Mouse (Mus musculus) brain, embryonic 14.5 days (tissue): ENCODE measurements around the gene Foxj3. TPM values are rescaled to one million over a fixed set of nuclear protein-coding genes. Genes with fewer than 3 reads are reported as not detected.
"Not testable (repeated sequence)": the region's sequence is repeated elsewhere in the genome, so short reads cannot be mapped to it uniquely, and the experiment has no call there.

Source experiments
- DNase-seq: peaks from one replicate; pipeline ENCODE4 v3.0.0-alpha.2; 2011; ENCODE audit warnings: low read depth
- CTCF ChIP-seq: fragments of 200-500 bp; IDR thresholded peaks from 2 replicates; pipeline ENCODE4 v1.5.1; 2012; ENCODE audit warnings: inconsistent platforms, mild to moderate bottlenecking, moderate library complexity, borderline replicate concordance; ENCODE audit not compliant: insufficient read depth, insufficient read length; ENCODE audit errors: extremely low read depth
- POLR2A ChIP-seq: fragments of 200-500 bp; IDR thresholded peaks from 2 replicates; pipeline ENCODE4 v1.6.1; 2012; ENCODE audit warnings: mild to moderate bottlenecking, inconsistent platforms, borderline replicate concordance; ENCODE audit not compliant: poor library complexity, insufficient read depth, insufficient read length, severe bottlenecking; ENCODE audit errors: extremely low read depth
- polyA plus RNA-seq: library from polyadenylated mRNA; depleted of rRNA; stranded (reverse); fragments of >200 nt; gene quantifications from 2 replicates; pipeline ENCODE4 v1.2.3, GENCODE M21; 2012

The Foxj3 gene
- polyA plus RNA-seq, 1 experiment: 43.3 TPM

DNA sequence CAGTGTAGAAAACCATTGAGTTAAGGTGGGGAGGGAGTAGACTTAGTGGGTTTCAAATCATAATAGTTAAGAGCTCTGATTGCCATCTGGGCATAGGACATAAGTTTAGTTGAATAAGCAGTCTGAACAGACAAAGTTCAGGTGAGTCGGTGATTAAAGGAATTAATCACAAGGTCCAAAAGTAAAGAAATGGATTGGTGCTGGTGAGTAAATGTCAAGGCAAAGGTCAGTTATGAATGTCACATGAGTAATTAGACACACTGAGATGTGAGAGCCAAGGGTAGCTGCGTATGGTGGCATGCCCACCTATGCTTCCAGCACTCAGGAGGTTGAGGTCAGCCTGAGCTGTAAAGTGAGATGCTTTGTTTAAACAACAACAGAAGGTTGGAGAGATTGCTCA is 52.6 kb downstream of the Foxj3 start:
- no peak for DNase-seq
- no peak for TF ChIP-seq POLR2A
- TF ChIP-seq CTCF: no peak

- TF ChIP-seq POLR2A: no peak
- DNase-seq: no peak
Measured at GRCm38 (mm10) chr4:119590027-119590426, 53.2 kb downstream of the Foxj3 start.

GRCm38 (mm10) chr4:119592479-119592878 is 55.7 kb downstream of the Foxj3 start:
- TF ChIP-seq POLR2A (no peak), CTCF (no peak)
- no peak for DNase-seq

GRCm38 (mm10) chr4:119594331-119594730 is 57.5 kb downstream of the Foxj3 start:
- TF ChIP-seq CTCF (no peak), POLR2A (no peak)
- no peak for DNase-seq

DNA sequence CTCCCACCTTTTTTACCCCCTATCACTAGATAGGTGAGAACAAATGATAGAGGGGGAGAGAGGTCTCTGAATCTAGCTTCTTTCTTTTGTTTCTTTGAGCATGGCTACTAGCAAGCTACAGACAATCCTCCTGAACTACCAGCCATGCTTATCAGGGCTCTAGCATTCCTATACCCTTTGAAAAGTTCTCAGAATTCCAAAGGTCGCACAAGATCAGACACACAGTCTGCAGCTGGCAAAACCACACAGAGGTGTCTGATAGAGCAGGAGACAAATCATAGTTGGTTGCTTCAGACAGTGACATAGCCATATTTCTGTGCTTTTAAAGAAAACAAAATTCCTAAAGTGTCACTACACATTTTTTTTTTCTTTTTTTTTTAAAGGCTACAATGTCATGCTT is 62.8 kb downstream of the Foxj3 start:
- DNase-seq: no peak
- no peak for TF ChIP-seq CTCF
- no peak for TF ChIP-seq POLR2A

- DNase-seq: no peak
- TF ChIP-seq POLR2A: no peak
- TF ChIP-seq CTCF: no peak
Measured at GRCm38 (mm10) chr4:119609488-119609887, 72.7 kb downstream of the Foxj3 start.

DNA sequence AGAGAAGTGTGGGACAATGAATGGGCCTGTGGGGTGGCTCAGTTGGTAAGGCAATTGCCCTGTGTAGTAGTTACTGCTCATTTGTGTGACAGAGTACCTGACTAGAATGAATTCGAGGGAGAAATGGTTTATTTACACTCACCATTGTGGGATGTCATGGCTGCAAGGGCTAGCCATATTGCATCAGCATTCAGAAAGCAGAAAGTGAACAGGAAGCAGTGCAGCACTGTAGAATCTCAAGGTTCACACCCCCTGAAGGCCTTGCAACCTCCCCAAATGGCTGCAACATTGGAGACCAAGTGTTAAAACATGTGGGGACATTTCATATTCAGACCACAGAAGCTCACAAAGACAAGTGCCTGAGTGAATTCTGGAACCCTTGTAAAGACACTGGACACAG is 77.3 kb downstream of the Foxj3 start:
- peak; percentile 8 for DNase-seq
- TF ChIP-seq CTCF (no peak), POLR2A (no peak)

- DNase-seq: no peak
- no peak for TF ChIP-seq CTCF
- no peak for TF ChIP-seq POLR2A
Measured at GRCm38 (mm10) chr4:119614724-119615123, 77.9 kb downstream of the Foxj3 start.

GRCm38 (mm10) chr4:119626081-119626645 is 89.4 kb downstream of the Foxj3 start:
- TF ChIP-seq POLR2A: no peak
- TF ChIP-seq CTCF: no peak
- no peak for DNase-seq

DNA sequence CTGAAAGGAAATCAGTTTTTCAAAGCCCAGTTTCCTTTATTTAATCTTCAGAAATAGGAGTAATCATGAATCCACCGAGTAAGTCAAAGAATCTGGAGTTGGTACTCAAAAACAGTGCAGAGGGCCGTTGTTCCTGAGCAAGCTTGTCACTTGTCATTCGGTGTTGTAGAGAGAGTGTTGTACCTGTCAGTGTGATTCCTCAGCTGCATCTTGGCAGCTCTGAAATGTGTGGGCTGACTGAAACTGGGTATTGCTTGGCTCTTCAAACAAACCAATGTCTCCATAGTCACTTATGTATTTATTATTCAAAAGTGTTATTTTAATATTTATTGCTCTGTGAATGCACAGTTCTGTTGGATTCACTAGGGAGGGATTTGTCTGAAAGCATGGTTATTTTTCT is 90.1 kb downstream of the Foxj3 start:
- DNase-seq: peak; percentile 12
- no peak for TF ChIP-seq CTCF

- TF ChIP-seq POLR2A (no peak), CTCF (no peak)
Measured at GRCm38 (mm10) chr4:119627317-119627716, 90.5 kb downstream of the Foxj3 start.

DNA sequence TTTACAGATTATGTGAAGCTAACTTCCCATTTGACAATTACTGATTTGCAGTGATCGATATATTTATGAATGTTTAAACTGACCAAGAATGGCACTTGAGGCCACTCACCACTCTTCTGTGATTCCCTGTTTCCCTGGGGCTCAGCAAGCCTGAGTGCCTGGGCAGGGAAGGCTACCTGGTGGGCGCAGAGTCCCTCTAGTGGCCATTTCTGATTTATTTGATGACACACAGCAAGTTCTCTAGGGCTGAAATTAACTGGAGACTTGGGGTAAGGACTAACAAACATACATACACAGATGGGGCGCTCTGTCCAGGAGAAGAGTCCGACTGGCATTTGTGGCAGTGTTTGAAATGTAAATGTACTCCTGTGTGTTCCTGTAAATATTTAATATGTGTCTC is 91.6 kb downstream of the Foxj3 start:
- not testable (repeated sequence) for DNase-seq

More at GRCm38 (mm10) chr4:119627317-119627716, 90.5 kb downstream of the Foxj3 start:
- DNase-seq: peak; percentile 35

GRCm38 (mm10) chr4:119631115-119631919 is 94.5 kb downstream of the Foxj3 start:
- peak; percentile 70 for DNase-seq
- TF ChIP-seq CTCF: peak; percentile 73
- TF ChIP-seq POLR2A: no peak

GRCm38 (mm10) chr4:119632721-119633120 is 95.9 kb downstream of the Foxj3 start:
- TF ChIP-seq CTCF (no peak), POLR2A (no peak)
- peak; percentile 16 for DNase-seq
